Comparison of ENCODE assay signal across 8 mouse cellular contexts in the genomic region with DNA sequence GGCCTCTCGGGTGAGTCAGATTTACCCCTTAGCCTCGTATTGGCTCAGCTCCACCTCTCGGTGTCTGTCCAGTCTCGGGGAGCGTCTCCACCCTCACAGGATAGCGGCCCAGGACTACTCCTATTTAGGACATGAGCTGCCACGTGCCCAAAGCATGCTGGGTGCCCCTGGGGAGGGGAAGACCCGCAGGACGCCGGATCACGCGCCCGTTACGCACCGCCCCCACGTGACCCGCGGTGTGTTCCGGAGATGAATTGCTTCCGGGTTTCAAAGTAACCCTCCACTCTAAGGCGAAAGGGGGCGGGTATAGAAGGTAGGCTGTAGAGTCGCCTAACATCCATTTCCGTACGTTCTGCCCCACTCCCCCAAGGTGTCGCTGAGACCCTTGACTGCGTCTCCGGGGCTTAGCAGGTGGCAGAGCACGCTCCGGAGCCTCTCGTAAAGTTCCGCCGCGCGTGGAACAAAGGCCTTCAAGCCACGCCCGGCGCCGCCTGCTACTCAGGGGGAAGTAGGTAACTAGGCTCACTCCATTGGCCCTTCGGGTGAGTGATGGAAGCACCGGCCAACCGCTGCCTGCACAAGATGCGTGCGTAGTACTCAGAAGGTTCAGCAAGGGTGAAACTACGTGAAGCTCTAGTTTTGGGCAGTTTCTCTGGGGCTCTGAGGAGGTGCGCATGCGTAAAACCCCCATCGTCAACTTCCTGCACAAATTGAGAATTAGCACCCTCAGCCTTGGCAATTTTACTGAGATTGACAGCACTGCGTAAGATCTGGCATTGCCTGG. TPM values are rescaled to one million over a fixed set of nuclear protein-coding genes. Genes with fewer than 3 reads are reported as not detected.
DNase-seq lines count a peak whose midpoint lies in the region; ATAC-seq lines count a peak whose summit lies in the region.

No protein-coding gene starts in this region.

- DNase-seq in MEL-GATA-1-ER (ENCODE audit: extremely low read depth, low read depth), result peak; percentile 100
- DNase-seq in cerebellum, adult 8-10 months, result peak; percentile 99
- DNase-seq in forelimb bud, embryonic 11.5 days (ENCODE audit: low read depth, low spot score), result peak; percentile 99
- DNase-seq in layer of hippocampus, adult 9-10 months (ENCODE audit: low spot score), result peak; percentile 100
- DNase-seq in ovary, postnatal 10 days (ENCODE audit: low spot score), result peak; percentile 98
- DNase-seq in thymus, postnatal 10 days (ENCODE audit: low spot score in 2 of 2), result peak; percentile 97 to 100

- peaks cover 5% of the 10 kb centered on the region for H3K4me1 ChIP-seq in lung, embryonic 16.5 days (replicated peaks; ENCODE audit: control insufficient read depth, insufficient read depth, low read length)

- H3K36me3 ChIP-seq in lung, embryonic 16.5 days (ENCODE audit: control insufficient read depth, insufficient read depth, low read length), result peaks cover 9% of the 10 kb centered on the region

- peak overlapping the region; percentile 73 for H3K4me3 ChIP-seq in lung, embryonic 16.5 days (ENCODE audit: low read length)

- H3K9ac ChIP-seq in lung, embryonic 16.5 days (ENCODE audit: low read length), result peak overlapping the region; percentile 84

- no peaks in the 10 kb centered on the region for H3K9me3 ChIP-seq in lung, embryonic 16.5 days (ENCODE audit: control insufficient read depth, low read length)

- peak; percentile 99 for ATAC-seq in hematopoietic stem cell, adult 5-6 weeks (replicated peaks in 1 of 2; ENCODE audit: insufficient read depth in 1 of 2, low FRiP score in 2 of 2, low TSS enrichment in 1 of 2, low read depth in 1 of 2, poor library complexity in 2 of 2, severe bottlenecking in 2 of 2)
- peak; percentile 99 for ATAC-seq in lung, embryonic 16.5 days (ENCODE audit: low read depth)

- H3K27me3 ChIP-seq in lung, embryonic 16.5 days (ENCODE audit: control insufficient read depth, insufficient read depth, low read depth, low read length), result no peaks in the 10 kb centered on the region

- under 1% methylated on average over 48 of the region's 49 CpGs for WGBS in lung, embryonic 16.5 days

- peak overlapping the region; percentile 99 for H3K27ac ChIP-seq in lung, embryonic 16.5 days (ENCODE audit: low read length)

- peak overlapping the region; percentile 80 for H3K4me2 ChIP-seq in lung, embryonic 16.5 days (ENCODE audit: low read depth, low read length)

RNA-seq across cellular contexts. Expression of a gene that starts 35.6 kb away (rescaled TPM):
- total RNA-seq in hematopoietic stem cell, adult 5-6 weeks (2017), result 31.1 and 33.3 TPM in 2 replicates
- 19.9 and 22.9 TPM in 2 replicates for polyA plus RNA-seq in lung, embryonic 16.5 days (2015; fragmentation: Nextera tagmentation; extraction: Ambion mirVana)

Comparison
In these comparisons a context has a peak if more than half of its experiments do, and no peak if none do; other contexts are left out.
1. Peak in every context shown above with its lines: DNase-seq, ATAC-seq, H3K4me3 ChIP-seq and H3K27ac ChIP-seq.